Mouse (Mus musculus): ENCODE data around the gene 4931440F15Rik. TPM values are rescaled to one million over a fixed set of nuclear protein-coding genes. Genes with fewer than 3 reads are reported as not detected.

4931440F15Rik gene
- polyA plus RNA-seq, 1 experiment from 2014 or later = 0.58 TPM

DNA sequence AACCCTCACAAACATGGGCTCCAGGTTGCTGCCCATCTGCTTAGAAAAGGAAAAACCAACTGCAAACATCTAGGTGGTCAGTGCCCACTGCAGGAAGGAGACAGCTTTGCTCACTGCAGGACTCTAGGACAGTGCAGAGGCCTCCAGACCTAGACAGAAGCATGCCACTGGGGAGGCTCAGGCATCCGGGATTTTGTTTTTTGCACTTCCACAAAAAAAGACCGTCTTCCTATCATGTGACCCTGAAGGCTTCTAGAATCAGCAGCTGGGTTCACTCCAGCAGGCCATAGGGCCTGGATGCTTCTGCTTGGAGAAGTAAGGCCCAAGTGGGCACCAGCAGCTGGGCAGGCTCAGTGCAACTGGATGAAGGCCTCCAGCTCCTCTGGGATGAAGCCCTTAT is 2.3 kb downstream of the 4931440F15Rik start:
- 83% methylated on average over 2 of the region's 2 CpGs for WGBS
- Histone ChIP-seq H3K9me3 (no peaks in the 10 kb centered on the region), H3K27me3 (peaks cover 31% of the 10 kb centered on the region), H3K4me3 (no peak overlapping the region), H3K4me2 (no peak overlapping the region), H3K4me1 (replicated peaks) (no peaks in the 10 kb centered on the region), H3K36me3 (no peaks in the 10 kb centered on the region), H3K9ac (no peak overlapping the region), H3K27ac (no peak overlapping the region)
- no peak for ATAC-seq (ENCODE audit: low FRiP score)

DNA sequence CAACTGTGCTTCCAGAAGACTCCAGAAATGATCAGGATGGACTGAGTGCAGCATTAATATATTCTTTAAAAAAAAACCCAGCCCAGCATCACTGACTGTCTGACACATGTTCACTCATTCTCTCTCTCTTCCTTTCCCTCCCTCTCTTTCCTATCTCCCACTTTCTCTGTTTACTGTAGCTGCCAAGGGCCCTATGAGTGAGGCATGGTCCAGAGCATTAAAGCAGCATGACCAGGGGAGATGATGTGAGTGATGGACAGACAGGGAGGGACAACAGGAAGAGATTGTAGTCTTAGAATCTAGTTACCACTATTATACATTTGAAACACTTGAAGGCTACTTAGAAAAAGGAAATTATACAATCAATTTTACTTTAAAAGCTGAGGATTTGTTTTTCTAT is 9.8 kb downstream of the 4931440F15Rik start:
- H3K27ac ChIP-seq = no peak overlapping the region
- no peak for ATAC-seq (ENCODE audit: low FRiP score)
- H3K9ac ChIP-seq = no peak overlapping the region
- no peak overlapping the region for H3K4me3 ChIP-seq
- H3K36me3 ChIP-seq = 0 out of 2 replicates have a peak, but pooled peaks cover 3% of the 10 kb centered on the region
- no peak overlapping the region for H3K4me2 ChIP-seq
- no peaks in the 10 kb centered on the region for H3K27me3 ChIP-seq
- H3K9me3 ChIP-seq = no peaks in the 10 kb centered on the region
- no peaks in the 10 kb centered on the region for H3K4me1 ChIP-seq (replicated peaks)

DNA sequence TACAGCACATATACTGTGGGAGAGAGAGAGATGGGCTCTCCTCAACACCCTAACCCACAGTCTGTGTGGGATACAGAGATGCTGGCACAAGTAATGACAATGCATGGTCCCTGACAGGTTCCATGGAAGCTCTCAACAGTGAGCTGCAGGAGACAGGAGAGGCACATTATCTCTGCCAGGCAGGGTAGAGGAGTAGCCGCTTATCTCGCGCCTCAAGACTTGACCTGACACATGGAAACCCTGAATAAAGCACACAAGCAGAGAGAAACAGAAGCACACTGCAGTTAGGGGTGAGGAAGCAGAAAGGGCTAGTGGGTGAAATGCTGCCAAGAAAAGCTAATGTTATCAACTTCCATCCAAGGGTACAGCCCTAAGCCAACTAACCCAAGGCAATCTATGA is 10.2 kb downstream of the 4931440F15Rik start:
- no peak overlapping the region for H3K4me3 ChIP-seq
- no peaks in the 10 kb centered on the region for H3K4me1 ChIP-seq (replicated peaks)
- WGBS = 87% methylated on average over 3 of the region's 3 CpGs
- no peak for ATAC-seq (ENCODE audit: low FRiP score)
- no peak overlapping the region for H3K27ac ChIP-seq
- H3K9me3 ChIP-seq = no peaks in the 10 kb centered on the region
- H3K36me3 ChIP-seq = 0 out of 2 replicates have a peak, but pooled peaks cover 3% of the 10 kb centered on the region
- H3K9ac ChIP-seq = no peak overlapping the region
- H3K27me3 ChIP-seq = no peaks in the 10 kb centered on the region
- H3K4me2 ChIP-seq = no peak overlapping the region

DNA sequence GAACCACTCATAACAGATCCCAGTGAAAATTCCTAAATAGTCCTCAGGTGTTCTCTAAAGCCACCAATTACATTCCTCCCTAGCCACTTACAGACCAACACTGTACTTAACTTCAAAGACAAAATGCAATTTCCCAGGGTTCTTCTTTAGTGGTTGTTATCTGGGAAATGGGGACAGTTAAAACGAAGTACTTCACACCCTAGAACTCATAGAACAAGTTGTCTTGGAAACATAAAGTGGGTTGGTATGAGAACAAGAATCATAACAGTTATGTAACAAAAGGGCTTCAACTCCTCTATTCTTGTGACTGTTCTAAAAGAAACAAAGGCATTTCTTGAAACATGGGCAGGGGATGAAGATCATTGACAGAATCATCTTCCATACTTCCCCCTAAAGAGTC is 12.2 kb downstream of the 4931440F15Rik start:
- no peak for ATAC-seq (ENCODE audit: low FRiP score)
- no peaks in the 10 kb centered on the region for H3K4me1 ChIP-seq (replicated peaks)
- no peak overlapping the region for H3K4me2 ChIP-seq
- WGBS = 88% methylated on average over 1 of the region's 1 CpGs
- no peak overlapping the region for H3K9ac ChIP-seq
- no peaks in the 10 kb centered on the region for H3K9me3 ChIP-seq
- no peak overlapping the region for H3K27ac ChIP-seq
- H3K4me3 ChIP-seq = no peak overlapping the region
- 0 out of 2 replicates have a peak, but pooled peaks cover 3% of the 10 kb centered on the region for H3K36me3 ChIP-seq
- H3K27me3 ChIP-seq = no peaks in the 10 kb centered on the region

DNA sequence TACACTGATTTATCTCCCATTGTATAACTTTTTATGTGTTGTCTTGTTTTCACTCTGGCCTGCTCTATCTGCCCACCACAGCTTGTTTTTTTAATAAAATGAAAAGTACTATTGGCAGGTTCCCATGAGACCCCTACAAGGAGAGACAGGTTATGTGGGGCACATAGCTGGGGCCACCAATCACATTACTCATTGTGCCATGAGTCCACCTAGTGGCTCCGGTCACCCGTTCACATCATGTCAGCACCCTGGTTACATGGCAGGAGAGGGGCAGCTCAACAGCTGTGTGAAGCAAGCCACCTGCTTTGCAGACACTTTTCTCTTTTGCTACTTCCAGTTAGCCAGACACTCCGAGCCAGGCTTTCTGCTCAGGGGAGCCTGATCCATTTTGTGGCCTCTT is 13.0 kb downstream of the 4931440F15Rik start:
- no peaks in the 10 kb centered on the region for H3K27me3 ChIP-seq
- H3K9me3 ChIP-seq = no peaks in the 10 kb centered on the region
- H3K27ac ChIP-seq = no peak overlapping the region
- no peak overlapping the region for H3K9ac ChIP-seq
- 82% methylated on average over 3 of the region's 3 CpGs for WGBS
- H3K36me3 ChIP-seq = no peaks in the 10 kb centered on the region
- H3K4me2 ChIP-seq = no peak overlapping the region
- no peak for ATAC-seq (ENCODE audit: low FRiP score)
- no peak overlapping the region for H3K4me3 ChIP-seq
- no peaks in the 10 kb centered on the region for H3K4me1 ChIP-seq (replicated peaks)

DNA sequence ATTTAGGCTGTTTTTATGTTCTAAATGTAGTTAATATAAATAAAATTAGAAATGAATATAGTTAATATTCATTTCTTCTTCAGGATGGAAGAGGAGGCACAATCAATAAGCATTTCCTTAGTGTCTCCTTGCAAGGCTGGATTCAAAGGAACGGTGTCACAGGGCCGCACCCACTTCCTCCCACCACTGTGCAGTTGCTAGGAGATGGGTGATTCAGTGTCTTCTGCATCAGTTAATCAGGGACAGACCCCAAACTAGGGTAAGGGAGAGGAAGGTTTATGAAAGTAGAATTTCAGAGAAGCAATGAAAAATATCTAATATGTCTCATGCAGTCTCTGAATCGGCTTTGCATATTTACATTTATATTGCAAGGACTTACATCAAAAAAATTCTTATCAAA is 15.1 kb downstream of the 4931440F15Rik start:
- Histone ChIP-seq H3K4me3 (no peak overlapping the region), H3K27ac (no peak overlapping the region), H3K9me3 (no peaks in the 10 kb centered on the region), H3K27me3 (no peaks in the 10 kb centered on the region), H3K4me1 (replicated peaks) (no peaks in the 10 kb centered on the region), H3K4me2 (no peak overlapping the region), H3K36me3 (no peaks in the 10 kb centered on the region), H3K9ac (no peak overlapping the region)
- no peak for ATAC-seq (ENCODE audit: low FRiP score)
- WGBS = 83% methylated on average over 3 of the region's 3 CpGs

DNA sequence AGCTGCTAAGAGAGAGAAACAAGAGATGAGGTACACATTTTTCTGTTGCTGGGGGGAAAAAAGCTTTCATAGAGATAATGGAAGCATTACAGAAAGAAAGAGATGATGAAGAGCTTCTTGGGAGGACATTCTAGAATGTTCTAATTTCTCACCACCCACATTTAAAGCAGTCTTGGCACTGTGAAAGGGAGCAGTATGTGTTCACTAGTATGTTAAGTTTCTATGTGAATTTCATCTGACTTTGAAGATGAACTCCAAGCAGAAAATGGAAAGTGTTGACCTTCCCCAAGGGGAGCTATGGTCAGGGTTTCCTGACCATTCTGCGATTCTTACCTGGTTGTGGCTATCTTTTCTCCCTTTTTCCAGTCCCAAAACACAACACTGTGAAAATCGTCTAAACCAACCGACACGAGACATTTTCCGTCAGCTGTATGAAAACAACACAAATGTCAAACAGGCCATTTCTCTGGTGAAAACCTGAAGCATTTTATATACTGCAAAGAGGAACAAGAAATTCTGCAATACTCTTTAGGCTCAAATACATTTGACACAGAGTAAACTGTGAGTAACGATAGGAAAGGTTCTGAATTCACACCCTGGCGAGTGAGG is 16.4 kb downstream of the 4931440F15Rik start:
- no peak for ATAC-seq (ENCODE audit: low FRiP score)
- no peaks in the 10 kb centered on the region for H3K36me3 ChIP-seq
- no peak overlapping the region for H3K9ac ChIP-seq
- H3K27me3 ChIP-seq = no peaks in the 10 kb centered on the region
- WGBS = 87% methylated on average over 7 of the region's 7 CpGs
- no peaks in the 10 kb centered on the region for H3K9me3 ChIP-seq
- H3K4me2 ChIP-seq = no peak overlapping the region
- H3K27ac ChIP-seq = no peak overlapping the region
- no peaks in the 10 kb centered on the region for H3K4me1 ChIP-seq (replicated peaks)
- no peak overlapping the region for H3K4me3 ChIP-seq

DNA sequence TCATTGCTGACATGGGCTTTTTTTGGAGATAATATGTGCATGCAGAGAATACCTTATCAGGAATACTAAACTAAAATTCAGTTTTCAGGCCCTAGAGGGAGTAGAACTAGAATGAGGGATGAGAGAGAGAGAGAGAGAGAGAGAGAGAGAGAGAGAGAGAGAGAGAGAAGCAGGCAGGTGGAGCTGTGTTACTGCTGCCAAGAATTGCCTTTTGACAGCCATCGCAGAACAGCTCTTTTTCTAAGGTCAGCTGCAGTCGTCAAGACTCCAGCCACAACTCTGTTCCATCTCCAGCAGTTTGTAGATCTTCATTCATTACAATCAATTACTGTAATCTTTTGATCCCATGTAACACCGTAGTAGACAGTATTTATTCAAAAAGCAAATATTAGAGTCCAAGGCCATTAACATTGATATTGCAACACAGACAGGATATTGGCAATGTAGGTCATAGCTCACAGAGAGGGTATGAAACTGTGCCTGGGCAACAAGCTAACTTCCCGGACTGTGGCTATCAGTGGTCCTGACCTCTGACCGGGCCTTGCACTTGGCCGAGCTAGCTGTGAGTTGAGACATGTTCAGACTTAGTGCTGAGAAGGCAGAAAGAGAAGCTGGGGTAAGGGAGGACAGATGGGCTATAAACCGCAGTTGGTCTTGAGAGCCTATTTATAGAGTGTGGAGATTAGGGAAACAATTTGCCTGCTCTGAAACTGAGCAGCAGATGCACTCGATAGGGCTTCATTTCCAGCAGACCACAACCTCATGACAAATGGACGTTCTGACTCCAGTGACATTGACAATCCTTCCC is 17.1 kb downstream of the 4931440F15Rik start:
- Histone ChIP-seq H3K9me3 (no peaks in the 10 kb centered on the region), H3K36me3 (no peaks in the 10 kb centered on the region), H3K4me2 (no peak overlapping the region), H3K4me1 (replicated peaks) (no peaks in the 10 kb centered on the region), H3K4me3 (no peak overlapping the region), H3K27ac (no peak overlapping the region), H3K27me3 (no peaks in the 10 kb centered on the region), H3K9ac (no peak overlapping the region)
- 75% methylated on average over 9 of the region's 9 CpGs for WGBS
- ATAC-seq (ENCODE audit: low FRiP score) = no peak

DNA sequence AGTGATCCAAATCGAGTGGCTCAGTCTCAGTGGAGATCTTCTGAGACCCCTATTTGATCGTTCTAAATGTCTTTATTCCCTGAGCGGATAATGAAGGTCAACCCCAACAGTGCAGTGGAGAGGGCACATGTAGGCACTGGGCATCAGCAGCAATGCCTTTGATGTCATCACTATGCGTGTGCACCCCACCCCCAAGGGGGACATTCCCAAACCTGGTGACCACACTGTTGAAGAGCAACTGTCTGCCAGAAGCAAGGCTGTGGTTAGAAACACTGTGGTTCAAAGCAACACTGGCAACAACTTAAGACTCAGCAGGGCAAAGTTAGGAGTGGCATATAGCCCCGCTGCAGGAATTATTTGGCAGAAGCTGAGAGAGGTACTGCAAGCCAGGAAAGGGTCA is 18.1 kb downstream of the 4931440F15Rik start:
- H3K4me3 ChIP-seq = no peak overlapping the region
- 79% methylated on average over 5 of the region's 5 CpGs for WGBS
- no peaks in the 10 kb centered on the region for H3K36me3 ChIP-seq
- no peaks in the 10 kb centered on the region for H3K9me3 ChIP-seq
- no peak overlapping the region for H3K4me2 ChIP-seq
- H3K27me3 ChIP-seq = no peaks in the 10 kb centered on the region
- no peak overlapping the region for H3K27ac ChIP-seq
- no peak for ATAC-seq (ENCODE audit: low FRiP score)
- H3K9ac ChIP-seq = no peak overlapping the region
- H3K4me1 ChIP-seq (replicated peaks) = no peaks in the 10 kb centered on the region

DNA sequence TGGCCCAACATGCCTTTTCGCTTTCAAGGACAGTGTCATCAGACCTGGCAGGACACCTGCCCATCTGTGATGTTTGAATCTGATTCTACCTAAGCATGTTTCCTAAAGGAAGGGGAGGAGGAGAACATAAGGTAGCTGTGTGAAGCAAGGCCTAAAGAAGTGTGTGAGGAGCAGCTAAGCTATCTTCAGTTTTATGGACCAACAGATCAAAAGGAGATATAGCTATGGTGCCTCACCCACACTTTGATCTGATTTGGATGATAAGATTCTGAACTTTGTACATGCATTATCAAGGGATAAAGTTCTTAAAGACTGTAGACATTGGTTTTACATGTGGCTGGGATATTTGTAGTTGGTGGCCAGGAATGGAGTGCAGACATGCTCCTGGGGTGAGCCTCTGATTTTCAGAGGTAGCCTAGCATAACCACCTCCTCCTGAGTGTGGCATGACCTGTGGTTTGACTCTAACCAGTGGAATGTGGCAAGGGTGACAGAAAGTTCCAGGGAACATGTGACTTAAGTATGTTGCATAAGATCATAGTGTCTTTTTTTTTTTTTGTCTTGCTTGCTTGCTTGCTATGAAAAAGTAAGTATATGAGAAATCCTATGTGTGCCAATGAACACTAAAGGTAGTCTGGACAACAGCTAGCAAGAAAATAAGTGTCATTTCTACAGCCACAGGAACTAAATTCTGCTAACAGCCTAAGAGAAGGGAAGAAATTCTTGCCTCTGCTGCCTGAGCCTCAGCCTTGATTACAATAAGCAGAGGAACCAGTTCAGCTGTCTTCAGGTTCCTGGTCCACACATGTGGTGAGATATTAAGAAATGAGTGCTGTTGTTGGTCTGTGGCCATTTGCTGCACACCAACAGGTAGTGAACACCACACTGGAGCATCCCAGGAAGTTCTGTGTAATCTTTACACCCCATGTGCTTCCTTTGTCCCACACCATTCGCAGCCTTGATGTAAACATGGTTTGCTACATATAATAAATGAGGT is 23.7 kb downstream of the 4931440F15Rik start:
- no peak overlapping the region for H3K4me3 ChIP-seq
- ATAC-seq (ENCODE audit: low FRiP score) = no peak
- no peak overlapping the region for H3K27ac ChIP-seq
- H3K9me3 ChIP-seq = no peaks in the 10 kb centered on the region
- H3K27me3 ChIP-seq = no peaks in the 10 kb centered on the region
- no peak overlapping the region for H3K4me2 ChIP-seq
- 95% methylated on average over 2 of the region's 2 CpGs for WGBS
- peaks cover 3% of the 10 kb centered on the region; the same call in 1 of the 2 replicates for H3K36me3 ChIP-seq
- H3K9ac ChIP-seq = no peak overlapping the region
- no peaks in the 10 kb centered on the region for H3K4me1 ChIP-seq (replicated peaks)

DNA sequence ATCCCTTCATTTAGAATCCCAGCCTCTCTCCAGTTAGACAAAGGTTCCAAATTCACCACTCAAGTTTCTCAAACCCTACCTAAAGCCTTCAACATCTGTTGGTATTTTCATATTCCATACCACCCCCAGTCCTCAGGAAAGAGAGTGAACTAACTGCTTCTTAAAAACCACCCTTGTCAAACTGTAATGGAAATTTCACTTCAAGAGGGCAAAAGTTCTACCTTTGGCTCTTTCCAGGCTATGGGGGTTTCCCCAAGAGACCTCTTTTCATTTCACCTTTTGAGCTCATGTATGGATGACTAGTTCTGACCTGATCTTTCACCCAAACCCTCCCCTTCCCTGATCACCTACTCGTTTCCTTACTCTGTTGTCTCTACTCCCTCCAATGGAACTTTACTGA is 25.6 kb downstream of the 4931440F15Rik start:
- no peak overlapping the region for H3K4me2 ChIP-seq
- ATAC-seq (ENCODE audit: low FRiP score) = no peak
- 70% methylated on average over 1 of the region's 1 CpGs for WGBS

DNA sequence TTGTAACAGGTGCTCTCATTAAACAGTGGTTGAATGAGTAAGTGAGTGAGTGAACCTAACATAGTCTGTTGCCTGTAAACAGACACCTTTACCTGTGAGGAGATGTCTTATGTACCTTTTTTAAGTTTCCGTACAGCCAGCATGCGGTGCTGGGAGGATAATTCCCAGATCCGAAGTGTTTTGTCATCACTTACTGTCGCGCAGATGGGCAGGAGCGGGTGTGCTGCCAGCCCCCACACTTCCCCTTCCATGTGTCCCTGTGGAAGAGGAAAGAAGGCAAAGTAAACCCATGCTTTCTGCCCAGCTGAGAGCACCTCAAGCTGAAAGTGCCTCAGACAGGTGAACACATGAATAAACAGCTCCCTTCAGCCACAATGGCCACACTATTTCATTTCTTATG is 30.4 kb downstream of the 4931440F15Rik start:
- H3K27me3 ChIP-seq = no peaks in the 10 kb centered on the region
- no peak for ATAC-seq (ENCODE audit: low FRiP score)
- peaks cover 23% of the 10 kb centered on the region for H3K36me3 ChIP-seq
- no peak overlapping the region for H3K4me2 ChIP-seq
- H3K9me3 ChIP-seq = no peaks in the 10 kb centered on the region
- no peak overlapping the region for H3K4me3 ChIP-seq
- H3K27ac ChIP-seq = no peak overlapping the region
- H3K4me1 ChIP-seq (replicated peaks) = no peaks in the 10 kb centered on the region
- 93% methylated on average over 6 of the region's 6 CpGs for WGBS
- H3K9ac ChIP-seq = no peak overlapping the region

More for the DNA sequence above, 25.6 kb downstream of the 4931440F15Rik start:
- Histone ChIP-seq H3K27me3 (no peaks in the 10 kb centered on the region), H3K36me3 (peaks cover 3% of the 10 kb centered on the region; the same call in 1 of the 2 replicates), H3K9ac (no peak overlapping the region), H3K9me3 (no peaks in the 10 kb centered on the region), H3K27ac (no peak overlapping the region), H3K4me1 (replicated peaks) (no peaks in the 10 kb centered on the region), H3K4me3 (no peak overlapping the region)
